Mouse (Mus musculus): ENCODE results near the gene Gldc. TPM values are rescaled to one million over a fixed set of nuclear protein-coding genes. Genes with fewer than 3 reads are reported as not detected.

Gldc gene
- total and polyA plus RNA-seq, 2 experiments from 2014 or later = 8.7 to 16.6 TPM

DNA sequence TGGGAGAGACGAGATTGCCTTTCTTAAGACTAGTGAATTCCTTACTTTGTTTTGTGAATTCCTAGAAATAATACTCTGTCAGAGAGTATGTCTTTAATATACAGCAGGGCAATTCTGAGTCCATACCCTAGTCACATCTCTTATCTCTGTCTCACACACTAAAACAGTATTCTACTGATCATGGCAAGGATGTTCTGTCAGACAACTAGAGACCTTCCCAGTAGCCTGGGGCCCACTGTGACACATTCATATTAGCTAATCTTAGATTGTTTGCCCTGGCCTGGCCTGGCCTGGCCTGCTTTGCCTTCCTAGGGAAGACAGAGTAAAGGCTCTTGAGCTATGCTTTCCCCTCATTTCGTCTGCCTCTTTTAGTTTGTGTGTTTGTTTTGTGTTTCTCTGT is 124.6 kb downstream of the Gldc start:
- TF ChIP-seq CTCF (IDR thresholded peaks at IDR 0.05; ENCODE audit: low read depth) = no peak
- H3K9ac ChIP-seq (replicated peaks; ENCODE audit: low read length) = no peak overlapping the region
- WGBS = 83% methylated on average over 2 of the region's 2 CpGs
- H3K9me3 ChIP-seq (ENCODE audit: low read length) = no peaks in the 10 kb centered on the region
- no peak overlapping the region for H3K27ac ChIP-seq
- H3K36me3 ChIP-seq (ENCODE audit: insufficient read depth, low read length) = no peaks in the 10 kb centered on the region
- no peak overlapping the region for H3K4me2 ChIP-seq (ENCODE audit: low read depth, low read length)
- ATAC-seq = no peak
- no peak overlapping the region for H3K4me3 ChIP-seq (ENCODE audit: low read length)
- DNase-seq (ENCODE audit: low spot score) = no peak
- H3K4me1 ChIP-seq (ENCODE audit: insufficient read depth, low read length) = no peaks in the 10 kb centered on the region
- H3K27me3 ChIP-seq (ENCODE audit: insufficient read depth, low read length) = no peaks in the 10 kb centered on the region

Other genes with a start within 250 kb of the Gldc start
- not detected in 2 replicates for gene Trpd52l3, start 171.6 kb downstream of the Gldc start, total RNA-seq (2014; rRNA removed)
- gene Trpd52l3, start 171.6 kb downstream of the Gldc start, polyA plus RNA-seq (2015; fragmentation: Nextera tagmentation; extraction: Ambion mirVana) = not detected in 2 replicates
- gene Uhrf2, start 144.9 kb downstream of the Gldc start, total RNA-seq (2014; rRNA removed) = 52.6 and 53.2 TPM in 2 replicates
- 25.7 and 27.2 TPM in 2 replicates for gene Uhrf2, start 144.9 kb downstream of the Gldc start, polyA plus RNA-seq (2015; fragmentation: Nextera tagmentation; extraction: Ambion mirVana)
- not detected in 2 replicates for gene Mbl2, start 57.5 kb upstream of the Gldc start, total RNA-seq (2014; rRNA removed)
- 0.18 and 0.21 TPM in 2 replicates for gene Mbl2, start 57.5 kb upstream of the Gldc start, polyA plus RNA-seq (2015; fragmentation: Nextera tagmentation; extraction: Ambion mirVana)